Mouse (Mus musculus): ENCODE results near the gene Rapgef4. TPM values are rescaled to one million over a fixed set of nuclear protein-coding genes. Genes with fewer than 3 reads are reported as not detected.

Rapgef4 gene
- polyA plus RNA-seq, 1 experiment from 2014 or later = 3.6 TPM

DNA sequence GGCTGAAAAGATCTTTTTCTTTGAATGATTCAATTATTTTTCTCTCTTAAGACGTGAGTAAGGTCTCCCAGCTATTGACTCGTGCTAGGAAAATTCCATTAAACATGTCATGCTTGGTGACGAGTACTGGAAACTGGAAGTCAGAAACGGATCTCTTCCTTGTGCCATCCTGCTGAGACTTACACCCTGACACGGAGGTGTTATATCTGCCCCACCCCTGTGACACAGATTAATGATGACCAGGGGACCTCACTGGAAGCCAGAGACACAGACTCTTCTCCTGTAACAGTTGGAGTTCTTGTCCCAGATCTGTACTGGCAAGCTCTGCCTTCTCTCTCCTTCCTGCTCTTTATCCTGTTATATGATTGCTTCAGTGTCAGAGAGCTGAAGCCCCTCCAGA, 194.9 kb downstream of the Rapgef4 start:
- H3K9ac ChIP-seq (ENCODE audit: low read length) = no peak overlapping the region
- H3K9me3 ChIP-seq (ENCODE audit: control insufficient read depth, low read length) = no peaks in the 10 kb centered on the region
- no peak for DNase-seq (ENCODE audit: low spot score)
- H3K4me2 ChIP-seq (ENCODE audit: low read length) = no peak overlapping the region
- no peak for ATAC-seq (replicated peaks; ENCODE audit: low FRiP score, low TSS enrichment, low read depth)
- no peaks in the 10 kb centered on the region for H3K27me3 ChIP-seq (replicated peaks; ENCODE audit: control insufficient read depth, insufficient read depth, low read length)
- H3K27ac ChIP-seq (ENCODE audit: low read depth) = no peak overlapping the region
- no peaks in the 10 kb centered on the region for H3K4me1 ChIP-seq (replicated peaks; ENCODE audit: control insufficient read depth, insufficient read depth, low read length)
- WGBS = 33% methylated on average over 5 of the region's 5 CpGs
- H3K36me3 ChIP-seq (ENCODE audit: control insufficient read depth, insufficient read depth, low read length) = no peaks in the 10 kb centered on the region
- no peak overlapping the region for H3K4me3 ChIP-seq (ENCODE audit: low read depth, low read length)

DNA sequence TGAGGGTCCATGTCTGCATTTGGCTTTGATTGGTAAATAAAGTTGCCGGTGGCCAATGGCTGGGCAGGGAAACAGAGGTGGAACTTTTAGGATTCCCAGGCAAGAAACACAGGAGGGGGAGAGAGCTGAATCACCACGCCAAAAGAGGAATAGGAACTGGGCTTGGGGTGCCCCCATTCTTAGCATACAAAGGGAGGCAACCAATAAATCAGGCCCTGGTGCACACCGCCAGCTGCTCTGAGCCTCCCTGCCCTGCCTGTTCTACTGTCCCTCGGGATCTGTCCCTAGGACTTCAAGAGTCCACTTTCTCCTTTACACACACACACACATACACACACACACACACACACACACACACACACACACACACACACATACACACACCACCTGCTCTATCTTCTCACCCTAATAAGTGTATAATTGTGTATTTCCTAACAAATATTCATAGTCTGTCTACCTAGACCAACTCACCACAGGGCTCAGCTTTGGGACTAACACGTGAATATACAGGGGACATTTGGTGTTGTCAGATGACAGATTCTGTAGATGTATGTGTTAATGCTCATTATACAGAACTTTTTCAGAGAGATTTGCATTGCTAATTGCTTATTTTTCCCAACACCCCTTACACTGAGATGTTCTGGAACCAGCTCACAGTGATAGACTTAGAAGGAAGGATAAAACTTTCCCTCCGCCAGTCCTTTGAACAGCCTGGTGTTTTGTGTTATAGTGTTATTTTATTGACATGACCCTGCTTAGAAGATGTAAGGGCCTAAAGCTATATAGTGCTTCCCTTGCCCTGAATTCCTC, 196.4 kb downstream of the Rapgef4 start:
- ATAC-seq (replicated peaks; ENCODE audit: low FRiP score, low TSS enrichment, low read depth) = no peak
- no peaks in the 10 kb centered on the region for H3K9me3 ChIP-seq (ENCODE audit: control insufficient read depth, low read length)
- DNase-seq (ENCODE audit: low spot score) = no peak
- H3K27me3 ChIP-seq (replicated peaks; ENCODE audit: control insufficient read depth, insufficient read depth, low read length) = no peaks in the 10 kb centered on the region
- 67% methylated on average over 6 of the region's 6 CpGs for WGBS
- H3K4me3 ChIP-seq (ENCODE audit: low read depth, low read length) = no peak overlapping the region
- H3K27ac ChIP-seq (ENCODE audit: low read depth) = no peak overlapping the region
- no peak overlapping the region for H3K9ac ChIP-seq (ENCODE audit: low read length)
- no peaks in the 10 kb centered on the region for H3K36me3 ChIP-seq (ENCODE audit: control insufficient read depth, insufficient read depth, low read length)
- H3K4me1 ChIP-seq (replicated peaks; ENCODE audit: control insufficient read depth, insufficient read depth, low read length) = no peaks in the 10 kb centered on the region
- no peak overlapping the region for H3K4me2 ChIP-seq (ENCODE audit: low read length)

DNA sequence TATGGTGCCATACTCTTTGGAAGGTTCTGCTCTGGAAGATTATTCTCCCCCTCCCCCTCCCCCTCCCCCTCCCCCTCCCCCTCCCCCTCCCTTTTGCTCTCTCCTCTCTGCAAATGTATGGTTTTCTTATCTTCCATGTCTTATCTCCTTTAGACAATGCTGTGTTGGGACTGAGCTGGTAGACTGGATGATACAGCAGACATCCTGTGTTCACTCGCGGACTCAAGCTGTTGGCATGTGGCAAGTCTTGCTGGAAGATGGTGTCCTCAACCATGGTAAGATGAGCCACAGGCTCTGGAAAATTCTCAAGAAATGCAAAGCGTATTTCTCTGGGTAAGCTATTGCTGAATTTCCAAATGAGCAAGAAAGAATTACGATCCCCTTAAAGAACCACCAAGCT, 197.0 kb downstream of the Rapgef4 start:
- H3K36me3 ChIP-seq (ENCODE audit: control insufficient read depth, insufficient read depth, low read length) = no peaks in the 10 kb centered on the region
- ATAC-seq (replicated peaks; ENCODE audit: low FRiP score, low TSS enrichment, low read depth) (no peak), DNase-seq (ENCODE audit: low spot score) (no peak)
- no peak overlapping the region for H3K4me2 ChIP-seq (ENCODE audit: low read length)
- no peaks in the 10 kb centered on the region for H3K9me3 ChIP-seq (ENCODE audit: control insufficient read depth, low read length)
- no peak overlapping the region for H3K4me3 ChIP-seq (ENCODE audit: low read depth, low read length)
- no peaks in the 10 kb centered on the region for H3K27me3 ChIP-seq (replicated peaks; ENCODE audit: control insufficient read depth, insufficient read depth, low read length)
- H3K9ac ChIP-seq (ENCODE audit: low read length) = no peak overlapping the region
- 83% methylated on average over 4 of the region's 4 CpGs for WGBS
- no peak overlapping the region for H3K27ac ChIP-seq (ENCODE audit: low read depth)
- H3K4me1 ChIP-seq (replicated peaks; ENCODE audit: control insufficient read depth, insufficient read depth, low read length) = no peaks in the 10 kb centered on the region

DNA sequence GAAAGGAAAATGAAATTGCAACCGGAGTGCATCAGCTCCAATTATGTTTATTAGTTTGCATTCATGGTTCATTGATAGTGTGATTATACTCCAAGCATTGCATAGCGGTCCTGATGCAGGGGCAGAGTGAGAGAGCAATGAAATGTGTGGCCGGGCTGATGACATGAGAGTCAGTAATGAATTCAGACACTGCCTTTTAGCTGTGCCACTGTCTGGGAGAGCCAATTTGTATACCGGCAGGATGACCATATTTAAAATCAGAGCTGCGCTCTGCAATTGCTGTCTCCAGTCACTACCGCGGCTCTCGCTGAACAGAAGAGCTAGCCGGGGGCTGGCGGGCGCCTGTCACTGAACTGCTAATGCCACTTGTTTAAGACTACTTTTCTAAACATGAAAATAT, 197.5 kb downstream of the Rapgef4 start:
- H3K36me3 ChIP-seq (ENCODE audit: control insufficient read depth, insufficient read depth, low read length) = no peaks in the 10 kb centered on the region
- no peak overlapping the region for H3K4me2 ChIP-seq (ENCODE audit: low read length)
- no peaks in the 10 kb centered on the region for H3K9me3 ChIP-seq (ENCODE audit: control insufficient read depth, low read length)
- no peaks in the 10 kb centered on the region for H3K27me3 ChIP-seq (replicated peaks; ENCODE audit: control insufficient read depth, insufficient read depth, low read length)
- no peak overlapping the region for H3K9ac ChIP-seq (ENCODE audit: low read length)
- no peaks in the 10 kb centered on the region for H3K4me1 ChIP-seq (replicated peaks; ENCODE audit: control insufficient read depth, insufficient read depth, low read length)
- DNase-seq (ENCODE audit: low spot score) (no peak), ATAC-seq (replicated peaks; ENCODE audit: low FRiP score, low TSS enrichment, low read depth) (no peak)
- H3K27ac ChIP-seq (ENCODE audit: low read depth) = no peak overlapping the region
- WGBS = 90% methylated on average over 11 of the region's 11 CpGs
- H3K4me3 ChIP-seq (ENCODE audit: low read depth, low read length) = no peak overlapping the region

DNA sequence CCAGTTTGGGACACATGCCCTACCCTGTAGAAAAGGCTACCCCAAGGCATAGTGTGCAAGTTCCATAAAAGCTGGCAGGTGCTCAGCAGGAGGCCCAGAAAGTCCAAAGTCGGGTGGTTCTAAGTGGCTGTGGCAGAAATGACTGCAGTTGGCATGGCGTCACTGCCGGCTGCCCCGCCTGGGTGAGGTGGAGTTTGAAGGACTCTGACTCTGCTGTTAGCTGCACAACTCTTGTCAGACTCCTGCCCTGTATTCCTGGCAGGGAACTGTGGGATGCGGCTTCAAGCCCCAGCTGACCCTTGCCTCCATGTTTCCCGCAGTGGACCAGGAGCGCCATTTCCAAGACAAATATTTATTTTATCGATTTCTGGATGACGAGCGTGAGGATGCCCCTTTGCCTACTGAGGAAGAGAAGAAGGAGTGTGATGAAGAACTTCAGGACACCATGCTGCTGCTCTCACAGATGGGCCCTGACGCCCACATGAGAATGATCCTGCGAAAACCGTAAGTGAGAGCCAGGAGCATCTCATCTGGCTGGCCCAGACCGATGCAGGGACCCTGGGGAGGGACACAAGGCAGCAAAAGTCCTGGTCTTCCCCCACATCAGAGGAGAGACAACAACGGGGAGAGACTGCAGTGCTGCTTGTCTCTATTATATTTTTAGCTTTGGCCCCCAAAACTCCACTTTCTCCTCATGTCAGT, 198.7 kb downstream of the Rapgef4 start:
- Histone ChIP-seq H3K4me3 (ENCODE audit: low read depth, low read length) (no peak overlapping the region), H3K27me3 (replicated peaks; ENCODE audit: control insufficient read depth, insufficient read depth, low read length) (no peaks in the 10 kb centered on the region), H3K27ac (ENCODE audit: low read depth) (no peak overlapping the region), H3K9ac (ENCODE audit: low read length) (no peak overlapping the region), H3K4me1 (replicated peaks; ENCODE audit: control insufficient read depth, insufficient read depth, low read length) (no peaks in the 10 kb centered on the region), H3K9me3 (ENCODE audit: control insufficient read depth, low read length) (no peaks in the 10 kb centered on the region), H3K36me3 (ENCODE audit: control insufficient read depth, insufficient read depth, low read length) (no peaks in the 10 kb centered on the region), H3K4me2 (ENCODE audit: low read length) (no peak overlapping the region)
- ATAC-seq (replicated peaks; ENCODE audit: low FRiP score, low TSS enrichment, low read depth) (no peak), DNase-seq (ENCODE audit: low spot score) (no peak)
- 78% methylated on average over 15 of the region's 15 CpGs for WGBS

DNA sequence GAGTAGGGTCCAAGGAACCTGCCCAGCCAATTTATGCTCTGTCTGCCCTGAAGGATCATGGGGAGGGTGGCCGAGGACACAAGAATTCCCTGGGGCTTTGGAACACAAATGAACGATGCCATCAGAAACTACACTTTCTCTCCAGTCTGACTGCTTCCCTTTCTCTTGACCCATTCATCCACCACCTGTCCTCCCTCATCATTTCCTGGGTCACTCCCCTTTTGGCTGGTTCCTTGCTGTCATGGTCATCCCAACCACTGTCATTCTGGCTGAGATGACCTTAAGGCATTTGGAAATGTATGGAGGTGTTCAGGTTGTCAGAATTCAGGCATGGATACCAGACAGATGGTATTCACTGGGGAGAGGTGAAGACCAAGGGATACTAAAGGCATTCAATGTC, 200.4 kb downstream of the Rapgef4 start:
- ATAC-seq (replicated peaks; ENCODE audit: low FRiP score, low TSS enrichment, low read depth) = no peak

DNA sequence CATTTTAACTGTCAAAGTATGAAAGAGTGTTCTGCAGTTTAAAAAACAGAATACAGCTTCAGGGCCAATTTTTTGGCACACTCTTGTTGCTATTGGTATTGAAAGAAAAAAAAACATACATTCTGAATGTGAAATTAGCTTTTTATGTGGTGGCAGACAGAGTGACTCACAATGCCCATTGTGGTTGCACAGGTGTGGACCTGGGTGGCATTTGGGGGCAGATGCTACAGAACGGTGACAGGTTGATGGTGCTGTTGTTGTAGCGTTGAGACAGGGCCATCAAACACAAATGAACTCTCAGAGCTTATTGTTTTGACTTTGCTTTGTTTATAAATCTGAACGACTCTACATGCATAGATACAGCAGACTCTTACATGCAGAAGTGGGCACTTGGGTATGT, 202.7 kb downstream of the Rapgef4 start:
- 63% methylated on average over 3 of the region's 3 CpGs for WGBS
- ATAC-seq (replicated peaks; ENCODE audit: low FRiP score, low TSS enrichment, low read depth) = no peak
- H3K4me1 ChIP-seq (replicated peaks; ENCODE audit: control insufficient read depth, insufficient read depth, low read length) = no peaks in the 10 kb centered on the region

More for the DNA sequence above, 200.4 kb downstream of the Rapgef4 start:
- H3K36me3 ChIP-seq (ENCODE audit: control insufficient read depth, insufficient read depth, low read length) = no peaks in the 10 kb centered on the region
- no peak for DNase-seq (ENCODE audit: low spot score)
- no peak overlapping the region for H3K4me3 ChIP-seq (ENCODE audit: low read depth, low read length)
- H3K9ac ChIP-seq (ENCODE audit: low read length) = no peak overlapping the region
- H3K27ac ChIP-seq (ENCODE audit: low read depth) = no peak overlapping the region
- 83% methylated on average over 2 of the region's 2 CpGs for WGBS
- H3K4me1 ChIP-seq (replicated peaks; ENCODE audit: control insufficient read depth, insufficient read depth, low read length) = no peaks in the 10 kb centered on the region
- no peaks in the 10 kb centered on the region for H3K27me3 ChIP-seq (replicated peaks; ENCODE audit: control insufficient read depth, insufficient read depth, low read length)
- H3K9me3 ChIP-seq (ENCODE audit: control insufficient read depth, low read length) = no peaks in the 10 kb centered on the region
- H3K4me2 ChIP-seq (ENCODE audit: low read length) = no peak overlapping the region

DNA sequence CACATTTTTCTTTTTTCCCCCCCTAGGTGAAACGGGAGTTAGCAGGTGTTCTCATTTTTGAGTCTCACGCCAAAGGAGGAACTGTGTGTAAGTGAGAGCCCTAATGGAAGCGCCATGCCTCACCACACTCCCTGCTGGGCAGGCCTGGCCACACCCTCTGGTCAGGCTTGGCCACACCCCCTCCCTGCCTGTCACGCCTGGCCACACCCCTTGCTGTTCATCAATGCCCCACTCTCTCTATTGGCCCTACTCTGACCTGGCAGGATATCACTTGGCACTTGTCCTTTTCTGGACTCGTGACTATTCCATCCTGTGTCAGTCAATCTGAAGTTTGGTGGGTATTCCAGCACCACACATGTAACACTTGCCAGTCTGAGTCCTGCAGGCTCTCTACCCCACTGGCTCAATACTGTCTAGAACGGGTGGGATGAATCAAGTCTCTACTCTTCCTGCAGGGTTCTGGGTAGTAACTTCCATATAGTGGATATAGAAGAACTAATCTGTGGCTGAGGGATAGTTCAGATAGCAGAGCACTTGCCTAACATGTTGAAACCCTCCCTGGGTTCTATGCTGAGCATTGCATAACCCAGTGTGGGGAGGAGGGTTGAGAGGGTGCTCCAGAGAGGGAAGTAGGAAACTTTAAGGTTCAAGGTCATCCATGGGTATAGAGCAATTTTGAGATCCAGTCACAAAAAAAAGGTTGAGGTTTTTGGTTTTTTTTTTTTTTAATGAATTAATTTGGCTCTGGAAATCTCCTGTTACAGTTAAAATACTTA, 215.3 kb downstream of the Rapgef4 start:
- H3K4me3 ChIP-seq (ENCODE audit: low read depth, low read length) = no peak overlapping the region
- H3K4me2 ChIP-seq (ENCODE audit: low read length) = no peak overlapping the region
- 79% methylated on average over 6 of the region's 6 CpGs for WGBS
- no peaks in the 10 kb centered on the region for H3K36me3 ChIP-seq (ENCODE audit: control insufficient read depth, insufficient read depth, low read length)
- H3K27me3 ChIP-seq (replicated peaks; ENCODE audit: control insufficient read depth, insufficient read depth, low read length) = 0 out of 2 replicates have a peak, but pooled peaks cover 3% of the 10 kb centered on the region
- H3K9me3 ChIP-seq (ENCODE audit: control insufficient read depth, low read length) = peaks cover 3% of the 10 kb centered on the region
- ATAC-seq (replicated peaks; ENCODE audit: low FRiP score, low TSS enrichment, low read depth) = no peak
- DNase-seq (ENCODE audit: low spot score) = no peak
- H3K9ac ChIP-seq (ENCODE audit: low read length) = no peak overlapping the region
- no peak overlapping the region for H3K27ac ChIP-seq (ENCODE audit: low read depth)
- H3K4me1 ChIP-seq (replicated peaks; ENCODE audit: control insufficient read depth, insufficient read depth, low read length) = peaks cover 3% of the 10 kb centered on the region

More for the DNA sequence above, 202.7 kb downstream of the Rapgef4 start:
- Histone ChIP-seq H3K27ac (ENCODE audit: low read depth) (no peak overlapping the region), H3K4me2 (ENCODE audit: low read length) (no peak overlapping the region), H3K36me3 (ENCODE audit: control insufficient read depth, insufficient read depth, low read length) (no peaks in the 10 kb centered on the region), H3K9ac (ENCODE audit: low read length) (no peak overlapping the region), H3K27me3 (replicated peaks; ENCODE audit: control insufficient read depth, insufficient read depth, low read length) (no peaks in the 10 kb centered on the region), H3K9me3 (ENCODE audit: control insufficient read depth, low read length) (no peaks in the 10 kb centered on the region), H3K4me3 (ENCODE audit: low read depth, low read length) (no peak overlapping the region)
- DNase-seq (ENCODE audit: low spot score) = no peak
